Comparison of ENCODE assay signal across 9 mouse cellular contexts in the genomic region with DNA sequence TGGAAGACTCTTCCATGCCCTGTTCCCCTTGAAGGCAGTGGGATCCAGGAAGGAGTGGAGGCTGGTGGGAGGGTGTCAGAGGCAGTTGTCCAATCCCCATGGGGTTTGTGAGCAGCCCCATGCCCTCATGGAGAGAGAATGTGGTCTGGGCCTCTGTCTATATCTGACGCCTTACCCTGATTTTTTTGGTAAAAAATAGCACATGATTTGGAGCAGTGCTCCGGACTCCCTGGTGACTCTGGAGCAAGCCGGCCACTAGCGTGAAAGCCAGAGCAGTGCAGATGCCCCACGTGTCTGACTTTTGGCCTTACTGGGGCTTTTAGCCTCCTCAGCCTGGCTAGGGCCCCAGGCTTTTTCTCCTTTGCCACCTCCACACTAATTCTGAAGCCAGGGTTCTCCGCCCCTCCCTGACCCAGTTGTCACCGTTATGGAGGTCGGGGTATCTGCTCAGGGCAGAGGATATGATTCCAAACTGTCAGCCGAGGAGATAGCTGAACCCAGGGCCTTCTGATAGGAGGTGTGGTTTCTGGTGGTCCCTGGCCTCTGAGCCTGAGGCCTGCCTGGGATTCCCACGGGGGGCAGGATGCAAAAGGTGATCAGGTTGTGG. TPM values are rescaled to one million over a fixed set of nuclear protein-coding genes. Genes with fewer than 3 reads are reported as not detected.
DNase-seq lines count a peak whose midpoint lies in the region; ATAC-seq and TF ChIP-seq lines count a peak whose summit lies in the region.
"Had no signal": no experiment of that assay in that cellular context is flagged by ENCODE, and none has a peak within 500 bp of the region (broad histone marks: within the 10 kb centered on the region; RNA-seq: fewer than 3 reads in every experiment).

No protein-coding gene starts in this region.

- no peak for TF ChIP-seq CTCF in layer of hippocampus, adult 2 months (conservative IDR thresholded peaks at IDR 0.05)
- no peak for TF ChIP-seq CTCF in lung, postnatal 0 days (IDR thresholded peaks at IDR 0.05)

- H3K27ac ChIP-seq in layer of hippocampus, adult 2 months: peak overlapping the region; percentile 100
- H3K27ac ChIP-seq in hindbrain, embryonic 10.5 days: peak overlapping the region; percentile 98
- H3K27ac ChIP-seq in lung, postnatal 0 days (ENCODE audit: low read length): peak overlapping the region; percentile 47; the same call in 1 of the 2 replicates

- H3K36me3 ChIP-seq in hindbrain, embryonic 10.5 days: peaks cover 52% of the 10 kb centered on the region
- peaks cover 15% of the 10 kb centered on the region; the same call in 1 of the 2 replicates for H3K36me3 ChIP-seq in lung, postnatal 0 days (ENCODE audit: insufficient read depth, low read length)

- no peak for TF ChIP-seq EP300 in lung, postnatal 0 days (IDR thresholded peaks at IDR 0.05)

- no peak for DNase-seq in layer of hippocampus, adult 2 months (ENCODE audit: low spot score in 2 of 2)
- DNase-seq in layer of hippocampus, adult 11-12 months (ENCODE audit: low spot score): no peak
- peak; percentile 77 for DNase-seq in cerebellum, adult 9-11 months
- no peak for DNase-seq in hindbrain, embryonic 10.5 days (ENCODE audit: low spot score)
- peak; percentile 62 for DNase-seq in lung, postnatal 0 days (ENCODE audit: low spot score)
- no peak for DNase-seq in frontal cortex, postnatal 10 days (ENCODE audit: low spot score in 2 of 2)
- no peak for DNase-seq in layer of hippocampus, adult 9-11 months
- no peak for DNase-seq in kidney, adult 9 months

- peak; percentile 1; the same call in 1 of the 2 replicates for ATAC-seq in lung, postnatal 0 days

- H3K4me1 ChIP-seq in hindbrain, embryonic 10.5 days (replicated peaks): peaks cover 84% of the 10 kb centered on the region
- peaks cover 30% of the 10 kb centered on the region; the same call in 1 of the 2 replicates for H3K4me1 ChIP-seq in lung, postnatal 0 days (ENCODE audit: insufficient read depth, low read depth, low read length)

- H3K27me3 ChIP-seq in hindbrain, embryonic 10.5 days (ENCODE audit: insufficient read depth, poor library complexity, severe bottlenecking): no peaks in the 10 kb centered on the region
- no peaks in the 10 kb centered on the region for H3K27me3 ChIP-seq in lung, postnatal 0 days (replicated peaks; ENCODE audit: insufficient read depth, low read length)

- peak overlapping the region; percentile 94 for H3K4me3 ChIP-seq in layer of hippocampus, adult 2 months
- peak overlapping the region; percentile 96 for H3K4me3 ChIP-seq in hindbrain, embryonic 10.5 days
- H3K4me3 ChIP-seq in lung, postnatal 0 days (ENCODE audit: low read depth, low read length): peak overlapping the region; percentile 87

- H3K9ac ChIP-seq in lung, postnatal 0 days (replicated peaks; ENCODE audit: low read depth): peak overlapping the region; percentile 16; the same call in 1 of the 2 replicates

- WGBS in hindbrain, embryonic 10.5 days: 61% methylated on average over 10 of the region's 10 CpGs
- 47% methylated on average over 10 of the region's 10 CpGs for WGBS in lung, postnatal 0 days

- no peaks in the 10 kb centered on the region for H3K9me3 ChIP-seq in hindbrain, embryonic 10.5 days
- no peaks in the 10 kb centered on the region for H3K9me3 ChIP-seq in lung, postnatal 0 days (ENCODE audit: low read length)

- H3K4me2 ChIP-seq in lung, postnatal 0 days (replicated peaks; ENCODE audit: low read depth, low read length): peak overlapping the region; percentile 94

RNA-seq across cellular contexts. Expression of a gene that starts 3.5 kb away (rescaled TPM):
- total RNA-seq in layer of hippocampus, adult 2 months (2021): 100 to 1,000 TPM; 967 to 974 TPM
- polyA plus RNA-seq in hindbrain, embryonic 10.5 days (2016; fragmentation: Nextera tagmentation; extraction: Ambion mirVana): 10.4 and 11.8 TPM in 2 replicates
- 9.8 and 11.5 TPM in 2 replicates for polyA plus RNA-seq in lung, postnatal 0 days (2015; fragmentation: Nextera tagmentation; extraction: Ambion mirVana)

RNA-seq across cellular contexts. Expression of a gene that starts 15.4 kb away (rescaled TPM):
- total RNA-seq in layer of hippocampus, adult 2 months (2021): 10 to 100 TPM; 38.9 to 40.8 TPM
- 38.8 and 71.5 TPM in 2 replicates for polyA plus RNA-seq in hindbrain, embryonic 10.5 days (2016; fragmentation: Nextera tagmentation; extraction: Ambion mirVana)
- polyA plus RNA-seq in lung, postnatal 0 days (2015; fragmentation: Nextera tagmentation; extraction: Ambion mirVana): 5.4 and 5.8 TPM in 2 replicates

RNA-seq across cellular contexts. Expression of a gene that starts 18.2 kb away (rescaled TPM):
- under 1 TPM in 1 of 2 experiments, not detected in 1; 0.44 TPM for total RNA-seq in layer of hippocampus, adult 2 months (2021)
- polyA plus RNA-seq in hindbrain, embryonic 10.5 days (2016; fragmentation: Nextera tagmentation; extraction: Ambion mirVana): 0.10 TPM in 1 of 2 replicates, not detected in the other
- polyA plus RNA-seq in lung, postnatal 0 days (2015; fragmentation: Nextera tagmentation; extraction: Ambion mirVana): 0.33 and 0.55 TPM in 2 replicates

RNA-seq across cellular contexts. Expression of a gene that starts 26.9 kb away (rescaled TPM):
- total RNA-seq in layer of hippocampus, adult 2 months (2021): not detected
- not detected in 2 replicates for polyA plus RNA-seq in hindbrain, embryonic 10.5 days (2016; fragmentation: Nextera tagmentation; extraction: Ambion mirVana)
- polyA plus RNA-seq in lung, postnatal 0 days (2015; fragmentation: Nextera tagmentation; extraction: Ambion mirVana): not detected in 2 replicates
- total RNA-seq: left cerebral cortex, postnatal 10 days had no signal

RNA-seq across cellular contexts. Expression of a gene that starts 46.8 kb away (rescaled TPM):
- total RNA-seq in layer of hippocampus, adult 2 months (2021): 100 to 1,000 TPM; 133 TPM
- polyA plus RNA-seq in hindbrain, embryonic 10.5 days (2016; fragmentation: Nextera tagmentation; extraction: Ambion mirVana): 10.7 and 15.2 TPM in 2 replicates
- polyA plus RNA-seq in lung, postnatal 0 days (2015; fragmentation: Nextera tagmentation; extraction: Ambion mirVana): 39.3 and 51.1 TPM in 2 replicates

Comparison
In these comparisons a context has a peak if more than half of its experiments do, and no peak if none do; other contexts are left out.
1. DNase-seq: peak in cerebellum, adult 9-11 months (single experiment) and lung, postnatal 0 days (single experiment); none in layer of hippocampus, adult 2 months (0 of 2), layer of hippocampus, adult 11-12 months (single experiment), hindbrain, embryonic 10.5 days (single experiment), frontal cortex, postnatal 10 days (0 of 2), layer of hippocampus, adult 9-11 months (single experiment) and kidney, adult 9 months (single experiment).
2. H3K27ac ChIP-seq: peak in every context shown above with its lines; median percentile 100 in layer of hippocampus, adult 2 months; 98 in hindbrain, embryonic 10.5 days; 47 in lung, postnatal 0 days.
3. Peak in every context shown above with its lines, with median percentiles within 50 percentile points of each other: H3K4me3 ChIP-seq.